Mouse (Mus musculus) left cerebral cortex, adult 8-10 months (tissue): Measurements from ENCODE around the gene Rpap1. TPM values are rescaled to one million over a fixed set of nuclear protein-coding genes. Genes with fewer than 3 reads are reported as not detected.
"Not testable (repeated sequence)": the region's sequence is repeated elsewhere in the genome, so short reads cannot be mapped to it uniquely, and the experiment has no call there.

ENCODE experiments used
- DNase-seq, 2 experiments: peaks; one replicate each; pipeline ENCODE4 v3.0.0; 2022; ENCODE audit warnings: low spot score in 2 of 2
- total RNA-seq, 4 experiments: library from RNA; stranded (reverse); gene quantifications; 2 replicates each; pipeline ENCODE4 v1.2.4; 2022

Rpap1 gene
- total RNA-seq, 4 experiments from 2014 or later, result 18.8 to 21.2 (median 20.4) TPM

- no peak for DNase-seq
Measured at GRCm38 (mm10) chr2:119741581-119742411, 45.5 kb downstream of the Rpap1 start, which contains the start of gene Itpka. TSS of gene Itpka (plus strand) at chr2:119742337.

GRCm38 (mm10) chr2:119740567-119740966 lies 46.8 kb downstream of the Rpap1 start:
- DNase-seq, result no peak

GRCm38 (mm10) chr2:119737124-119737523 lies 50.2 kb downstream of the Rpap1 start:
- no peak for DNase-seq

- no peak for DNase-seq
Measured at GRCm38 (mm10) chr2:119730735-119731134, 56.6 kb downstream of the Rpap1 start.

- no peak for DNase-seq
Measured at GRCm38 (mm10) chr2:119727762-119728416, 59.4 kb downstream of the Rpap1 start.

GRCm38 (mm10) chr2:119721070-119721469 lies 66.3 kb downstream of the Rpap1 start:
- no peak for DNase-seq

- not testable (repeated sequence) for DNase-seq
Measured at GRCm38 (mm10) chr2:119715868-119716267, 71.5 kb downstream of the Rpap1 start.

Other genes with a start within 250 kb of the Rpap1 start
- gene Exd1, start 239.9 kb downstream of the Rpap1 start, total RNA-seq, result 1 to 10 TPM in 2 of 4 experiments, under 1 TPM in 2; 0.59 to 1.9 (median 1.00) TPM
- 100 to 1,000 TPM; 161 to 184 (median 175) TPM for gene Chp1, start 239.8 kb downstream of the Rpap1 start, total RNA-seq
- 1 to 10 TPM in 1 of 4 experiments, under 1 TPM in 3; 0.46 to 1.6 (median 0.56) TPM for gene Nusap1, start 169.2 kb downstream of the Rpap1 start, total RNA-seq
- gene Oip5, start 169.1 kb downstream of the Rpap1 start, total RNA-seq, result 1 to 10 TPM in 3 of 4 experiments, under 1 TPM in 1; 0.70 to 2.0 (median 1.1) TPM
- 10 to 100 TPM; 28.7 to 31.9 (median 29.8) TPM for gene Ndufaf1, start 124.7 kb downstream of the Rpap1 start, total RNA-seq
- 10 to 100 TPM; 54.9 to 58.7 (median 55.9) TPM for gene Rtf1, start 112.5 kb downstream of the Rpap1 start, total RNA-seq
- 100 to 1,000 TPM; 160 to 178 (median 177) TPM for gene Itpka, start 45.2 kb downstream of the Rpap1 start, total RNA-seq
- gene Ltk, start 27.1 kb downstream of the Rpap1 start, total RNA-seq, result 10 to 100 TPM; 19.7 to 23.2 (median 20.4) TPM
- 100 to 1,000 TPM; 180 to 223 (median 191) TPM for gene Tyro3, start 10.2 kb upstream of the Rpap1 start, total RNA-seq
- gene Mga, start 109.7 kb upstream of the Rpap1 start, total RNA-seq, result 10 to 100 TPM; 54.9 to 78.5 (median 70.4) TPM
- 10 to 100 TPM; 42.3 to 51.3 (median 44.2) TPM for gene Mapkbp1, start 185.2 kb upstream of the Rpap1 start, total RNA-seq
- 1 to 10 TPM; 3.6 to 4.6 (median 4.2) TPM for gene Jmjd7, start 239.9 kb upstream of the Rpap1 start, total RNA-seq
- gene Gm28042, start 240.0 kb upstream of the Rpap1 start, total RNA-seq, result 1 to 10 TPM in 3 of 4 experiments, under 1 TPM in 1; 0.50 to 2.6 (median 1.3) TPM
- gene Pla2g4b, start 245.9 kb upstream of the Rpap1 start, total RNA-seq, result 1 to 10 TPM; 1.1 to 4.3 (median 2.1) TPM